Comparison of ENCODE assay signal across 14 mouse cellular contexts in the genomic region with DNA sequence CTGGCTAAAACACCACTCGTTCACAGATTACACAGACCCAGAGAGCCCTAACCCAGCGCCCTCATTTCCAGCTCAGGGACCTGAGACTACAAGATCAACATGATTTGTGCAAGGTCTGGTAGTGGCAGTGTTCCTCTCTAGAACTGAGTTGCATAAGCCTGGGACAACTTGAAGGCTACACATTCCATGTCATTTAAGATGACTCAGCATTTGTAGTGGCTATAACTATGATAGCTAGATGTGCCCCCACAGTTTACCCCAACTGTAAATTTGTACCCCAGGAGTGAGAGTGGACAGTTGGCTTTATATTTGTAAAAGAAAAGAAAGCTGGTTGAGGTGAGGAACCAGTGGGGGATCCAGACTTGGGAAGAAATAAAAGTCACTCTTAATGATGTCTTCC. TPM values are rescaled to one million over a fixed set of nuclear protein-coding genes. Genes with fewer than 3 reads are reported as not detected.
DNase-seq lines count a peak whose midpoint lies in the region; ATAC-seq and TF ChIP-seq lines count a peak whose summit lies in the region.
"Had no signal": no experiment of that assay in that cellular context is flagged by ENCODE, and none has a peak within 500 bp of the region (broad histone marks: within the 10 kb centered on the region; RNA-seq: fewer than 3 reads in every experiment).

No protein-coding gene starts in this region.

- H3K4me2 ChIP-seq in hindbrain, embryonic 13.5 days: peak overlapping the region; percentile 80
- H3K4me2 ChIP-seq in neural tube, embryonic 15.5 days: peak overlapping the region; percentile 90

- H3K4me3 ChIP-seq in layer of hippocampus, adult 2 months: peak overlapping the region; percentile 73
- H3K4me3 ChIP-seq in hindbrain, embryonic 13.5 days: 0 out of 2 replicates have a peak overlapping the region, but pooled peaks have one; percentile 71
- H3K4me3 ChIP-seq in neural tube, embryonic 15.5 days (replicated peaks): peak overlapping the region; percentile 77
- H3K4me3 ChIP-seq: myocyte had no signal

- no peak for TF ChIP-seq CTCF in layer of hippocampus, adult 2 months (conservative IDR thresholded peaks at IDR 0.05)
- TF ChIP-seq CTCF in brain, embryonic 14.5 days (IDR thresholded peaks at IDR 0.05; ENCODE audit: borderline replicate concordance, extremely low read depth, insufficient read depth, insufficient read length): no peak

- no peaks in the 10 kb centered on the region for H3K36me3 ChIP-seq in hindbrain, embryonic 13.5 days
- H3K36me3 ChIP-seq in neural tube, embryonic 15.5 days: no peaks in the 10 kb centered on the region
- H3K36me3 ChIP-seq: heart, embryonic 13.5 days; limb, embryonic 15.5 days had no signal

- H3K4me1 ChIP-seq in hindbrain, embryonic 13.5 days (replicated peaks): peaks cover 11% of the 10 kb centered on the region
- peaks cover 13% of the 10 kb centered on the region for H3K4me1 ChIP-seq in neural tube, embryonic 15.5 days

- 70% methylated on average over 2 of the region's 2 CpGs for WGBS in hindbrain, embryonic 13.5 days
- WGBS in neural tube, embryonic 15.5 days: 47% methylated on average over 2 of the region's 2 CpGs

- DNase-seq in layer of hippocampus, adult 2 months (ENCODE audit: low spot score in 2 of 2): no peak
- DNase-seq in layer of hippocampus, adult 18-20 months (ENCODE audit: low spot score in 2 of 2): no peak
- DNase-seq in brain, embryonic 14.5 days (ENCODE audit: low read depth): peak; percentile 12
- DNase-seq in spleen, adult 12 weeks (ENCODE audit: low spot score): no peak
- no peak for DNase-seq in frontal cortex, adult 2 months (ENCODE audit: extremely low spot score in 1 of 2, low spot score in 1 of 2)
- DNase-seq: gastrocnemius, postnatal 14 days; kidney, adult 9 months; lung, adult 2 months had no signal

- H3K27ac ChIP-seq in layer of hippocampus, adult 2 months: peak overlapping the region; percentile 95
- H3K27ac ChIP-seq in hindbrain, embryonic 13.5 days: no peak overlapping the region
- 0 out of 2 replicates have a peak overlapping the region, but pooled peaks have one; percentile 28 for H3K27ac ChIP-seq in neural tube, embryonic 15.5 days (replicated peaks)
- H3K27ac ChIP-seq: heart, embryonic 13.5 days; limb, embryonic 15.5 days had no signal

- H3K9me3 ChIP-seq in hindbrain, embryonic 13.5 days: no peaks in the 10 kb centered on the region
- H3K9me3 ChIP-seq in neural tube, embryonic 15.5 days (replicated peaks): no peaks in the 10 kb centered on the region
- H3K9me3 ChIP-seq: heart, embryonic 13.5 days; limb, embryonic 15.5 days had no signal

- H3K27me3 ChIP-seq in hindbrain, embryonic 13.5 days: peaks cover 19% of the 10 kb centered on the region
- no peaks in the 10 kb centered on the region; the same call in 1 of the 2 replicates for H3K27me3 ChIP-seq in neural tube, embryonic 15.5 days (replicated peaks)

- no peak for ATAC-seq in hindbrain, embryonic 13.5 days (ENCODE audit: low FRiP score)
- 0 out of 2 replicates have a peak, but pooled peaks have one; percentile 16 for ATAC-seq in neural tube, embryonic 15.5 days (ENCODE audit: low FRiP score)
- ATAC-seq: activated CD4-positive, CD25-positive, alpha-beta regulatory T cell, adult 4 months had no signal

- H3K9ac ChIP-seq in hindbrain, embryonic 13.5 days: no peak overlapping the region
- no peak overlapping the region for H3K9ac ChIP-seq in neural tube, embryonic 15.5 days (replicated peaks)

- no peak for TF ChIP-seq POLR2A in brain, embryonic 14.5 days (IDR thresholded peaks at IDR 0.05; ENCODE audit: borderline replicate concordance, extremely low read depth, insufficient read depth, insufficient read length, poor library complexity, severe bottlenecking)

RNA-seq across cellular contexts. Expression of a gene that starts 8.9 kb away (rescaled TPM):
- 10 to 100 TPM; 34.7 to 35.2 TPM for total RNA-seq in layer of hippocampus, adult 2 months (2021)
- total RNA-seq in layer of hippocampus, adult 18-20 months (2021): 10 to 100 TPM; 39.4 to 40.6 TPM
- polyA plus RNA-seq in brain, embryonic 14.5 days (2012; rRNA removed): 8.2 and 11.0 TPM in 2 replicates
- polyA plus RNA-seq in hindbrain, embryonic 13.5 days (2015; fragmentation: Nextera tagmentation; extraction: Ambion mirVana): 9.8 and 10.2 TPM in 2 replicates
- polyA plus RNA-seq in neural tube, embryonic 15.5 days (2015; fragmentation: Nextera tagmentation; extraction: Ambion mirVana): 9.9 and 11.4 TPM in 2 replicates
- 38.7 and 41.7 TPM in 2 replicates for polyA plus RNA-seq in frontal cortex, adult 2 months (2012; rRNA removed)
